ENCODE assay signal across 8 mouse cellular contexts in genomic region chr12:4208405-4209133, GRCm38 (mm10). TPM values are rescaled to one million over a fixed set of nuclear protein-coding genes. Genes with fewer than 3 reads are reported as not detected.
DNase-seq lines count a peak whose midpoint lies in the region; TF ChIP-seq lines count a peak whose summit lies in the region.

No protein-coding gene starts in this region.

- peak; percentile 47 to 53 for DNase-seq in adrenal gland, adult 18-20 months (ENCODE audit: low spot score in 2 of 2)
- DNase-seq in adrenal gland, postnatal 4 days (ENCODE audit: low spot score in 2 of 2) = no peak
- peak; percentile 86 for DNase-seq in 416B (ENCODE audit: low read depth)
- peak; percentile 62 for DNase-seq in brain, embryonic 14.5 days (ENCODE audit: low read depth)
- peak; percentile 62 to 81 for DNase-seq in frontal cortex, postnatal 36 days (ENCODE audit: low spot score in 2 of 2)
- peak; percentile 61 to 80 for DNase-seq in kidney, postnatal 36 days
- DNase-seq in lung, postnatal 10 days = peak; percentile 80
- DNase-seq in skeletal muscle tissue, adult 2 months (ENCODE audit: low read depth, low spot score) = peak; percentile 30

- no peak for TF ChIP-seq POLR2A in brain, embryonic 14.5 days (IDR thresholded peaks at IDR 0.05; ENCODE audit: borderline replicate concordance, extremely low read depth, insufficient read depth, insufficient read length, poor library complexity, severe bottlenecking)

- peak; percentile 68; the same call in 1 of the 2 replicates for TF ChIP-seq CTCF in brain, embryonic 14.5 days (IDR thresholded peaks at IDR 0.05; ENCODE audit: borderline replicate concordance, extremely low read depth, insufficient read depth, insufficient read length)

RNA-seq across cellular contexts. Expression of gene Ptrhd1, which starts 25.3 kb away (rescaled TPM):
- total RNA-seq in adrenal gland, adult 18-20 months (2021) = 1 to 10 TPM; 7.8 to 8.0 TPM
- 1 to 10 TPM; 6.7 to 7.4 TPM for total RNA-seq in adrenal gland, postnatal 4 days (2021)
- 4.9 and 5.1 TPM in 2 replicates for polyA plus RNA-seq in brain, embryonic 14.5 days (2012; rRNA removed)

RNA-seq across cellular contexts. Expression of gene Cenpo, which starts 25.5 kb away (rescaled TPM):
- total RNA-seq in adrenal gland, adult 18-20 months (2021) = 1 to 10 TPM; 6.8 to 8.9 TPM
- 10 to 100 TPM; 16.4 to 19.2 TPM for total RNA-seq in adrenal gland, postnatal 4 days (2021)
- 11.8 and 17.2 TPM in 2 replicates for polyA plus RNA-seq in brain, embryonic 14.5 days (2012; rRNA removed)

Comparison
In these comparisons a context has a peak if more than half of its experiments do, and no peak if none do; other contexts are left out.
1. DNase-seq: peak in adrenal gland, adult 18-20 months (2 of 2), 416B (single experiment), brain, embryonic 14.5 days (single experiment), frontal cortex, postnatal 36 days (2 of 2), kidney, postnatal 36 days (2 of 2), lung, postnatal 10 days (single experiment) and skeletal muscle tissue, adult 2 months (single experiment); none in adrenal gland, postnatal 4 days (0 of 2).